Mouse (Mus musculus): ENCODE data around the gene Cldn19.

- TF ChIP-seq EP300 (IDR thresholded peaks at IDR 0.05; ENCODE audit: low read depth) (no peak), CTCF (IDR thresholded peaks at IDR 0.05; ENCODE audit: low read depth) (peak; percentile 58)
These were observed 29.5 kb upstream of the Cldn19 start for GRCm38 (mm10) chr4:119225719-119226118.
